8 mouse cellular contexts compared by ENCODE assay signal in genomic region chr11:104685548-104685947, GRCm38 (mm10). TPM values are rescaled to one million over a fixed set of nuclear protein-coding genes. Genes with fewer than 3 reads are reported as not detected.
DNase-seq lines count a peak whose midpoint lies in the region; ATAC-seq and TF ChIP-seq lines count a peak whose summit lies in the region.

Gene Gm11639 (plus strand): TSS chr11:104685707.

- WGBS in thymus, adult 2 months, result 70% methylated on average over 23 of the region's 23 CpGs
- 19% methylated on average over 23 of the region's 23 CpGs for WGBS in forebrain, embryonic 13.5 days
- WGBS in limb, embryonic 12.5 days, result 17% methylated on average over 23 of the region's 23 CpGs

- H3K4me2 ChIP-seq in forebrain, embryonic 13.5 days, result peak within 1 kb of the TSS; percentile 43
- H3K4me2 ChIP-seq in limb, embryonic 12.5 days, result peak within 1 kb of the TSS; percentile 40

- H3K36me3 ChIP-seq in thymus, adult 2 months (ENCODE audit: control insufficient read depth, insufficient read depth, low read length), result no peaks in the 10 kb centered on the region
- H3K36me3 ChIP-seq in forebrain, embryonic 13.5 days (ENCODE audit: poor library complexity, severe bottlenecking), result no peaks in the 10 kb centered on the region
- H3K36me3 ChIP-seq in limb, embryonic 12.5 days, result no peaks in the 10 kb centered on the region

- H3K4me1 ChIP-seq in thymus, adult 2 months (replicated peaks; ENCODE audit: control insufficient read depth, insufficient read depth, low read length), result no peaks in the 10 kb centered on the region
- H3K4me1 ChIP-seq in forebrain, embryonic 13.5 days, result no peaks in the 10 kb centered on the region
- no peaks in the 10 kb centered on the region; the same call in 1 of the 2 replicates for H3K4me1 ChIP-seq in limb, embryonic 12.5 days (replicated peaks)

- no peak for ATAC-seq in forebrain, embryonic 13.5 days
- no peak for ATAC-seq in limb, embryonic 12.5 days (ENCODE audit: insufficient number of reproducible peaks, insufficient read depth, low FRiP score, low TSS enrichment, low read depth)

- no peak within 1 kb of the TSS for H3K27ac ChIP-seq in thymus, adult 2 months (ENCODE audit: control insufficient read depth, insufficient read depth, low read length)
- no peak within 1 kb of the TSS for H3K27ac ChIP-seq in forebrain, embryonic 13.5 days
- no peak within 1 kb of the TSS for H3K27ac ChIP-seq in limb, embryonic 12.5 days

- H3K9ac ChIP-seq in forebrain, embryonic 13.5 days, result no peak within 1 kb of the TSS
- no peak within 1 kb of the TSS for H3K9ac ChIP-seq in limb, embryonic 12.5 days (replicated peaks)

- DNase-seq in thymus, adult 2 months, result peak; percentile 7
- DNase-seq in thymus, postnatal 10 days (ENCODE audit: low spot score in 2 of 2), result no peak
- peak; percentile 19 for DNase-seq in neural tube, embryonic 10.5 days (ENCODE audit: extremely low spot score, low spot score)
- no peak for DNase-seq in spleen, postnatal 14 days (ENCODE audit: low spot score in 2 of 2)
- DNase-seq in T-cell, adult 2 months (ENCODE audit: low spot score), result no peak
- no peak for DNase-seq in urinary bladder, adult 18-20 months (ENCODE audit: low spot score in 2 of 2)

- no peak within 1 kb of the TSS for H3K4me3 ChIP-seq in thymus, adult 2 months (ENCODE audit: control insufficient read depth, insufficient read depth, low read length)
- H3K4me3 ChIP-seq in forebrain, embryonic 13.5 days, result no peak within 1 kb of the TSS; the same call in 1 of the 2 replicates
- 0 out of 2 replicates have a peak within 1 kb of the TSS, but pooled peaks have one; percentile 12 for H3K4me3 ChIP-seq in limb, embryonic 12.5 days (replicated peaks)

- H3K27me3 ChIP-seq in thymus, adult 2 months (ENCODE audit: control insufficient read depth, insufficient read depth, low read length), result no peaks in the 10 kb centered on the region
- H3K27me3 ChIP-seq in forebrain, embryonic 13.5 days, result no peaks in the 10 kb centered on the region
- peaks cover 14% of the 10 kb centered on the region; the same call in 1 of the 2 replicates for H3K27me3 ChIP-seq in limb, embryonic 12.5 days

- no peaks in the 10 kb centered on the region for H3K9me3 ChIP-seq in forebrain, embryonic 13.5 days (replicated peaks)
- no peaks in the 10 kb centered on the region for H3K9me3 ChIP-seq in limb, embryonic 12.5 days

- TF ChIP-seq CTCF in thymus, adult 2 months (IDR thresholded peaks at IDR 0.05; ENCODE audit: borderline replicate concordance, control insufficient read depth, extremely low read depth, insufficient read depth, low read length, poor library complexity), result no peak

- no peak for TF ChIP-seq POLR2A in thymus, adult 2 months (IDR thresholded peaks at IDR 0.05; ENCODE audit: control insufficient read depth, extremely low read depth, insufficient read depth, low read length, poor library complexity)

RNA-seq across cellular contexts. Expression of gene Gm11639, which starts in this region (rescaled TPM):
- polyA plus RNA-seq in thymus, adult 2 months (2012; rRNA removed), result 0.01 TPM in 1 of 2 replicates, not detected in the other
- polyA plus RNA-seq in forebrain, embryonic 13.5 days (2015; fragmentation: Nextera tagmentation; extraction: Ambion mirVana), result not detected in 2 replicates
- polyA plus RNA-seq in limb, embryonic 12.5 days (2016; fragmentation: Nextera tagmentation; extraction: Ambion mirVana), result not detected in 2 replicates

Comparison
In these comparisons a context has a peak if more than half of its experiments do, and no peak if none do; other contexts are left out.
1. Peak in DNase-seq in thymus, adult 2 months; RNA of the gene not detected or under 1 TPM.